Mouse (Mus musculus) heart, adult 2 months (tissue): ENCODE results near the gene Ess2.

ENCODE experiments used
- CTCF ChIP-seq: fragments of 200-600 bp; IDR thresholded peaks from 2 replicates; pipeline ENCODE4 v1.8.1; 2022; ENCODE audit warnings: antibody characterized with exemption, mild to moderate bottlenecking, moderate library complexity
- EP300 ChIP-seq: fragments of 200-500 bp; IDR thresholded peaks from 2 replicates; pipeline ENCODE4 v1.6.1; 2011; ENCODE audit warnings: low read depth, low read length, control low read depth; ENCODE audit not compliant: insufficient read depth

GRCm38 (mm10) chr16:17893923-17894322, 17.2 kb downstream of the Ess2 start, which contains the start of gene Tssk1:
- TF ChIP-seq CTCF (no peak), EP300 (no peak)
